Mouse (Mus musculus) common myeloid progenitor, adult 5-6 weeks (primary cell): Measurements from ENCODE around the gene Ppp2r5b. TPM values are rescaled to one million over a fixed set of nuclear protein-coding genes. Genes with fewer than 3 reads are reported as not detected.
A peak's percentile ranks its signal among the peaks of the same experiment; 100 is the strongest.

Source experiments
- ATAC-seq: replicated peaks from 2 replicates; pipeline ENCODE4 v1.8.0; 2016; ENCODE audit warnings: low read depth, mild to moderate bottlenecking, moderate TSS enrichment, inconsistent platforms; ENCODE audit not compliant: poor library complexity, severe bottlenecking
- total RNA-seq: library from RNA; stranded (forward); fragments of 200-1000, 187-1606 nt; gene quantifications from 2 replicates; pipeline ENCODE4 v1.2.3, GENCODE M21; 2017

The Ppp2r5b gene
- 2.6 and 4.2 TPM in 2 replicates for total RNA-seq

GRCm38 (mm10) chr19:6235084-6236052 lies at the start of gene Ppp2r5b:
Ppp2r5b (minus strand) TSS chr19:6235872.
- peak; percentile 78 for ATAC-seq

GRCm38 (mm10) chr19:6285226-6285625 lies 49.6 kb upstream of the Ppp2r5b start:
- no peak for ATAC-seq

GRCm38 (mm10) chr19:6284502-6284901 lies 48.8 kb upstream of the Ppp2r5b start:
- ATAC-seq, result peak; percentile 82

GRCm38 (mm10) chr19:6283001-6283400 lies 47.3 kb upstream of the Ppp2r5b start:
- ATAC-seq, result no peak

- no peak for ATAC-seq
These were observed 45.7 kb upstream of the Ppp2r5b start for GRCm38 (mm10) chr19:6281122-6282020.

- no peak for ATAC-seq
These were observed 44.9 kb upstream of the Ppp2r5b start for GRCm38 (mm10) chr19:6280554-6280953.

- no peak for ATAC-seq
These were observed 43.9 kb upstream of the Ppp2r5b start for GRCm38 (mm10) chr19:6279481-6280144.

- no peak for ATAC-seq
These were observed 42.9 kb upstream of the Ppp2r5b start for GRCm38 (mm10) chr19:6278439-6279073.

- peak; percentile 16; the same call in 1 of the 2 replicates for ATAC-seq
These were observed 42.2 kb upstream of the Ppp2r5b start for GRCm38 (mm10) chr19:6277661-6278438.

GRCm38 (mm10) chr19:6276426-6277421 lies 41.1 kb upstream of the Ppp2r5b start, which contains the start of gene Ehd1:
Ehd1 (plus strand) TSS chr19:6276725.
- ATAC-seq, result peak; percentile 91

- ATAC-seq, result peak; percentile 35
These were observed 40.2 kb upstream of the Ppp2r5b start for GRCm38 (mm10) chr19:6275740-6276389.

GRCm38 (mm10) chr19:6273998-6274608 lies 38.4 kb upstream of the Ppp2r5b start:
- ATAC-seq, result no peak

GRCm38 (mm10) chr19:6273592-6273991 lies 37.9 kb upstream of the Ppp2r5b start:
- ATAC-seq, result no peak

- no peak for ATAC-seq
These were observed 37.1 kb upstream of the Ppp2r5b start for GRCm38 (mm10) chr19:6272738-6273137.

GRCm38 (mm10) chr19:6272053-6272452 lies 36.4 kb upstream of the Ppp2r5b start:
- no peak for ATAC-seq

- no peak for ATAC-seq
These were observed 35.5 kb upstream of the Ppp2r5b start for GRCm38 (mm10) chr19:6271206-6271605.

- no peak for ATAC-seq
These were observed 35.0 kb upstream of the Ppp2r5b start for GRCm38 (mm10) chr19:6270661-6271060.
